Mouse (Mus musculus) cerebellum, adult 11-12 months (tissue): ENCODE data around the gene Slc44a3.
A peak's percentile ranks its signal among the peaks of the same experiment; 100 is the strongest.
"Not testable (repeated sequence)": the region's sequence is repeated elsewhere in the genome, so short reads cannot be mapped to it uniquely, and the experiment has no call there.

Experiments
- DNase-seq: peaks from one replicate; pipeline ENCODE4 v3.0.0; 2022

Slc44a3 gene

DNA sequence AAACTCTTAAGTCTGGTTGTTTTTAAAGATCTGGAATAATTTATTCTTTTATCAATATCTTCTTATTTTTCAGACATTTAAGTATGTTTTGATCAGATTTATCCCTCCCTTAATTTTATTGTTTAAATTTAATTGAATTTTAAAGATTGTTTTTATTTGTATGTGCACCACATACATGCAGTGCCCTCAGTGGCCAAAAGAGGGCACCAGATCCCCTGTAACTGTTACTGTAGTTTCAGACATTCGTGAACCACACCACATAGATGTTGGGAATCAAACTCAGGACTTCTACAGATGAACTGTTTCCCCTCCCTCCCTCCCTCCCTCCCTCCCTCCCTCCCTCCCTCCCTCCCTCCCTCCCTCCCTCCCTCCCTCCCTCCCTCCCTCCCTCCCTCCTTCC, 18.2 kb upstream of the Slc44a3 start:
- DNase-seq, result no peak

DNA sequence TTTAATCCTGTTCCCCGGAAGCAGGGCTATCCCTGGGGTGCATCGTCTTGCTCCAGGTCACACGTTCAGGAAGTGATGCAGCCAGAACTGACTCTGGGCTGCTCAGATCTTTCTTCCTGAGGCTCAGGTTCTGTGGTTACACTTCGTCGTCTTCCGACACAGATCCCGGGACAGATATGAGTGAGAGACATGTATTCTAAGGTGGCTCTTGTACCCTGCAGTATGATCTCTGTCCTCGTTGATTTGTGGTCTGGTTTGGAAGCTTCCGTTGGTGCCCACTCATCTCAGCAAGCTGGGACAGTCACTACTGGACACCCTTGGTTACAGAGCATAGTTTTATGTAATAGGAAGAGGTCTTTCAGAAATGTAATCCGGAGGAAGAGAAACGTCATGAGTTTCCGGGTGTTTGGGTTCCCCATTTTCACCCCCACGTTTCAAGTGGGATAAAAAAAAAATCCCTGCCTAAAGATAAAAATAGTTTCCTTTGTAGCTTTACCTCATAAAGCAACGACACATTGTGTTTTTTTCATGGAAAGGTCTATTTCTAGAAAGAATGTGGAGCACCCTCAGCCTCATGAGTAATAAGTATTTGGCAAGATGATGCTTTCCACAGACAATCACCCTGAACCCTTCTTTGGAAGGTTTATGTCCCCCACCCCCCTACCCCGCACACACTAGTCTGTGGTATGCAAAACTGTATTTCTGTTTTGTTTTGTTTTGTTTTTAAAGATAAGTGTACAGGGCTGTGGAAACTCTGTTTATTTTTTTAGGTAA, 15.8 kb upstream of the Slc44a3 start:
- DNase-seq, result no peak

DNA sequence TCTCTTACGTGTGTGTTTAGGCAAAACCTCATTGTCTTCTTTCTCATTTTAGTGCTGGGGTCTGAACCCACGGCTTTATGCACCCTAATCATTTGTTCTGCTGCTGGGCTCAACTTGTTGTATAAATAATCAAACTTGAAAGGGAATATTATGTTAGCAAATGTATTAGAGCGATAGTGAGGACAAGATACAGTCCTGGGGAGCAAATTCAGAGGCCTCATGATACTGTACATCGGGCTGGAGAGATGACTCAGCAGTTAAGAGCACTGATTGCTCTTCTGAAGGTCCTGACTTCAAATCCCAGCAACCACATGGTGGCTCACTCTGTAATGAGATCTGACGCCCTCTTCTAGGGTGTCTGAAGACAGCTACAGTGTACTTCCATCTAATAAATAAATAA, 8.4 kb upstream of the Slc44a3 start:
- no peak for DNase-seq

DNA sequence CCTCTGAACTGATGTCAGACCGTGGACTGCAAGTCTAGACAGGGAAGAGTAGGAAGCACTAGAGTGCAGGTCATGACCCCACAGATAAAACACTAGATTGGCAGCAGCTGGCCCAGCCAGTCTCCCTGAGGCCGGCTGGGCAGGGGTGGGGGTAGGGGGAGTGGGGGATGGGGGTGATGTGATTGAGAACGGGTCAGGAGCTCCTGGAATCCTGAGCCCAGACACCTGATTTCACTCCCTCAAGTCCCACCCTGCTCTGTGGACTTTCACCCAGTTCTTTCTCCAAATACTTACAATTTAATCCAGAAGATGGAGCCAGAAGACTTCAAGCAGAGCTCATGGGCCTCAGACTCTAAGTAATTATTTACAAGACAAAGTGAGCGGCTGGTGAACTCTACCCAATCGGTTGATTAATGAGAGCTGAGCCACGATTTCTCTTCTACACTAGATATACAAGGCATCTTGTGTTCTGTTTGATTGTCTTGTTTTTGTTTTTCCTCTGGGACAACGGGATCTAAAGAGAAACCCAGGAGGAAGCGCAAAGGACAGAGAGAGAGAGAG, 7.7 kb upstream of the Slc44a3 start:
- DNase-seq, result no peak

DNA sequence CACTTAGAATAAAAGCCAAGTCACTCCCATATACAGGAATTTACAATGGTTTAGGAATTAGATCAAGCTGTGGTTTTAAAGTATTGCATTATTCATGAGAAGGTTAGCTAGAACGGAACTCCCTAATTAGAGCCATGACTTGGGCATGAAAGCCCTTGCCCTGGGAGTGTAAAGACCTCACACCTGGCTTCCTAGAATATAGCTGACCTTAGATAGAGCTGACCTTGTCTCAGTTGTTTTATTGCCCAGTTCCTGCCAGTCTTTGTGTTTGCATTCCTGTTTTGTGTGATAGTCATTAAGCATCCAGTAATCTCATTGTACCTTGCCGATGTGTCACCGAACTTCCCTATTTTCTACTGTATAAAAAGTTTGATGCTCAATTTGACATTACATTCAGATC, 6.6 kb upstream of the Slc44a3 start:
- DNase-seq, result not testable (repeated sequence)

DNA sequence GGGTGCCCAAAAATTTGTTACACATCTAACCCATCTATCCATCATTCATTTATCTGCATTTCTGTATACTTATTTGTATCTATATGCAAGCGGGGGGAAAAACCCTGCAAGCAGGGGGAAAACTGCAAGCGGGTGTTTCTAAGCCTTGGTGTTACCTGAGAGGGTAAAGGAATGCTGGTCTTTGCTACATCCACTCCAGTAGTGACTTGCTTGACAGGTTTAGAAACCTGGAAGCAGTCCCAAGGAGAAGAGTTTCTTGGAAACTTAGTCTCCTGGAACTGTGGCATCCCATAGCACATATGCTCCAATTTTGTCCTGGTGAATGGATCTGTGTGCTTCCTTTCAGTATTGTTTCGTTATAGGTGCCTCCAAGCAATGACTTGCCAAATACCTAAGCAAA, 5.8 kb upstream of the Slc44a3 start:
- no peak for DNase-seq

DNA sequence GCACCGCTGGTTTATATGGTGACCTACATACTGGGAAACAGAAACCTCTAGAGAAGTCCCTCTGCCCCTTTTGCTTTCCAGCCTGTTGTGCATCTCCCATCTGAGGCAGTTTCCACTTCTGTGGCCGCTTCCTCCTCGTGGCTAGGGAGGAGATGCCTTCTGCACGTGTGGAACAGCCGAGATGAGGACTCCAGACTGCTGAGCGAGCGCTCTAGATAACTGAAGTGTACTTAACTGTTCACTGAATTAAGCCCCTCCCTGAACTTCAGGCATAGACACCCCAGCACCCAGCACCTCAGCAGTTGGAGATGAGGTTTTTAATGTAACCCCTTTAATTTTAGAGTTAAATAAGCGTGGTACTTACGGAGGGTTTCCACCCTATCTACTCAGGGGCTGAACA, 4.6 kb upstream of the Slc44a3 start:
- DNase-seq, result no peak

DNA sequence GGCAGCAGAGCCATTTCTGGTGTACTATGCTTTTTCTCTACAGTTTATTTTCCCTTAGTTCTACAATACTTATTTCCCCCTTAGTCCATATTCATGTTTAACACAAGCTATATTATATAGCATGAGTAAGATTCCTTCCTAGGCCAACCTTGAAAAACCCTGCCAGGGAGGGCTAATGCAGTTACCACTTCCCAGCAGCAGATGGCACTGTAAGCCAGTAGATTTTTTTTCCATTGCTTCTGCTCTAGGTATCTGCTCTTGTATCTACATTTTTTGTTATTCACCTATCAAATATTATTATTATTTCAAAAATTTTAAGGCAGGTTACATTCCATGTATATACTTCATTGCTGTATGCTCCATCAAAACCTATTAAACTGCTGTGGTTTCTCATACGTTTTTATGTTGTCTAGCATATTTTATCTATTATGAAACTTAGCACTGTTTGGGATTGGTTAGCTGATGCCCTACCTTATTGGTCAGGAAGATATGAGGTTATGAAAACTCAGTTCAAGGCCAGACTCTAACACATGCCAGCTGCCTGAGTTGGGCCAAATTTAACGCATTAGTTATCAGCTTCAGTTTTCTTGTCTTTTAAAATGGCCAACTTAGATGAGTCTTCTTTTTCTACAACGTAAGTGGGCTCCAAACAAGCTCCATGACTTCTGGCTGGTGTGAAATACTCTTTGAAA, 3.8 kb upstream of the Slc44a3 start:
- DNase-seq, result peak; percentile 8

DNA sequence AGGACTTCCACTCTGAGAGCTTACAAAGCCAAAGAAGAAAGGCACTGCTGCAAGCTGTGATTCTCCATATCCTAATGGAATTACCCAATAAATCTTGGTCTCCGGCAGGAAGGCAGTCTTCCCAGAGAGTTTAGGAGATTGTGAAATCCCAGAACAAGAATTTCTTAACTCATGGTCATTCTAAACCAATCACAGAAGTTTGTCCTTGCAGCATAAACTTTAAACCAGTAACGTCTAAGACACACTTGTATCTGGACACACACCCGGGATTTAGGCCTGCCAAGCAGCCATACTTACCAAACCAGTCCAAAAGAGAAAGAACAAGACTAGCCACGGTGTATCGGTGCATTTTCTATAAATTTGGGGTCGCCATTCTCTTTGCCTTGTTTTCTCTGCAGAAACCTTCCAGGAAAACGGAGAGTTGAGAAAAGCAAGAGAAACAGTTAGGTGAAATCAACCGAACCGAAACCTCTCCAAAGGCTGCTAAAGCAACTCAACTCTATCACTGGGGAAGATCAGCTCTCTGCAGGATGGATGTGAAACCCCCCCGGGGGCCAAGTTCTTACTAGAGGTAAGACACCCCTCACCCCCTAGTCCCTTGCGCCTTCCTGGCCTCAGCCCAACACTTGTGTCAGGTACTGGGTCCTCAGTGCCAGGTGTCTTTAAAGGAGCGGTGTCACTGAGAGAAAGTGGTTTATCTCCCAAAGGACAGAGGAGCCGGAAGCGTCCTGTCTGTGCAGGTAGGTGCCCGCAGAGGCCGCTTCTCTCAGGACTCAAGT, 645 bp downstream of the Slc44a3 start:
- no peak for DNase-seq

DNA sequence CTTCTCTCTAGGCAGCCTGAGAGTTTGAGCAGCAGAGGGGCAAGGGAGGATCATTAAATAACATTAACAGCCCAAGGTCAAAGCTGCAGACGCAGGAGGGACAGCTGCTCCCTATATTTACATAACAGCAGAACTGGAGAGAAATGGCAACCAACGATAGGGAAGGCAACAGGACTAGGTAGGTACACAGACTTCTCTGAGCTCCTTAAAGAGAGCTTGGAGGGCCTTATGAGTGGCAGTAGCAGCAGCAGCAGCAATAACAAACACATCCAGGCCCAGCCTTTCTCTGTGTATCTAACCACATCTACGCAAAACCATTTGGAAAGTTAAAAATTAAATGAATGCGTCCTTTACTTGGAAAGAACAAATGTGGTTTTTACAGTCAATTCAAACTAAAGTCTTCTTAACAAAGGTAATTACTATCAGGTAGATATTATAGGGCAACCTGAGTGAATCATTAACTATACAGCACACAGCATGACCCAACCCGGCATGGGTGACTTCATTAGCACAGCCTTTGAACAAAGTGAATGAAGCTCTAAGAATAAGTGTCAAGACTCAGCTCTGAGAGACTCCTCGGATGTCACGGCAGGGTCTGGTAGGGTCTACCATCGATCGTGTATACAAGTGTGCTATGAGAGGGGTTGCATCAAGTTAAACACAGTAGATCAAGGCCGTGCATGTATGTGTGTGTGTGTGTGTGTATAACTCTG, 1.5 kb downstream of the Slc44a3 start:
- DNase-seq, result no peak

DNA sequence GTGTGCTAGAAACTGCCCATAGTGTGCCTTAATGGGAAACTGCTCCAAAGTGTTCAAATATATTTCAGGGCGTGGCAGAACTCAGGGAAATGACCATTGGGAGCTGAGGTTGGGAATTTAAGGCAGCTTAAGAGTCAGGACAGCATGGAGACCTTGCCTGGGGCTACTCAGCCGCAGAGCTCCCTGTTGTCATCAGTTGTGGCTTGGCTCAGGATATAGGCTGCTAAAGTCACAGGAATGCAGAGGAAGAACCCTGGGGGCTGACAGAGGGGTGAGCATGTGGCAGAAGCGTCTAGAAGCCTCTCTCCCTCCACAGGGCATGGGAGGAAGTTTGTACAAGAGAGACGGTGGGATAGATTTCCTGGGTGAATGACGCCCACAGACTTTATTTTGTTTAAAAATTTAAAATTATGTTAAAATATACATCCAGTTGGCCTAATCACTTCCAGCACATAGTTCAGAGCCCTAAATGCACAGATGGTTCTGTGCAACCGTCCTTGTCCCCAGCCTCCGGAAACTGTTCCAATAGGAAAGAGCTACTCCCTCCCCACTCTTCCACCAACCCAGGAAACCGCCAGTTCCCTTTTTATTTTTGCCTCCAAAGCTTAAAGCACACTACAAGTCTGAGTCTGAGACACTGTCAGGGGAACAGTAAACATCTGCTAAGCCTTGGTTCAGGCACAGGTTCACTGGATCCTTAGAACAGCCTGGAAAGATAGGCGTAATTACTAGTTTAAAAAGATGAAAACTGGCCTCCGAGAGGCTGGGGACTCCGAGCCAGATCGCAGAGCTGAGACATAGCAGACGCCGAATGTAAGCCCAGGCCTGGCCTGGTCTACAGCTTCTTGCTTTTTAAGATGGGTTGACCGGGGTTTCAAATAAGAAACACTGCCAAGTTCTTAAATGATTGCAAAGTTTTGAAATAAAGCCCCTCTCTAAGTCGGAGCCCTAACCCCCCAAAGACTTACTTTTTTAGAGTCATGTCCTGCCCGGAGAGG, 5.8 kb downstream of the Slc44a3 start:
- DNase-seq, result no peak

DNA sequence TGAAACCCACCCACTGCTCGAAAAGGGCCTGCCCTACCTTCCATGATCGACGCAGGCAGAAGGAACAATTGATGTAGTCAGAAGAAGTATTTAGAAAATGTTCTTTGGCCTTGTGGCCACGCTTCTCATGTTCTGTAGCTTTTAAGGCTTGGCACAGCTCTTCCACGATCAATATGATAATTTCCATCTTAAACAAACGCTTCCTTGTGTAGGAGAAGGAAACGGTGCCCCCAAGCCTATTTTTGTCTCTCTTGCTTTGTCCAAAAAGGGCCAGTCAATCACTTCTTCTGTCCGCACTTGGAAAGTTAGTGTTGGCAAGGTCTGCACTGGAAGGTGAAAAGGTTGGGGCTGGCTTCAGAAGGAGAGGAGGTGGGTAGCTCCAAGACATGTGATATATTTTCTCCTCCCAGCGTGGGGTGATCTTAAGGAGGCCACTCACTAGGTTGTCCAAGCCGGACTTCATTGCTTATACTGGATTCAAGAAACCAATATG, 10.5 kb downstream of the Slc44a3 start:
- DNase-seq, result no peak

DNA sequence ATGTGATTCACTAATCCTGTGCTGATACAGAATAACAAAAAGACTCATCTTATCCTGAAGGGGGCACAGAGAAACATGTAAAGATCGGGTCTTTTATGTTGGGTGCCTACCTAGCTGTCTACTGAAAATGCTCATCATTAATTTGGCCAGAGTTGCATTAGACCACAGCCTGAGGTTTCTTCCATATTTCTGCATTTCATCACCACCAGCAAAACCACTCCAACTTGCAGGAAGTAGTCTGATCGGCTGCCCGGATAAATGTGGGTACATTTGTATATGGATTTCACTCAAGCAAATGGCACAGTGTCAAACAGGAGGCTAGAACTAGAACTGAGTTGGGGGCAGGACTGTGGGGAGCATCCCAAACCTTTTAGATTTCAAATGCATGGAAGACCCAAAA, 11.1 kb downstream of the Slc44a3 start:
- no peak for DNase-seq

DNA sequence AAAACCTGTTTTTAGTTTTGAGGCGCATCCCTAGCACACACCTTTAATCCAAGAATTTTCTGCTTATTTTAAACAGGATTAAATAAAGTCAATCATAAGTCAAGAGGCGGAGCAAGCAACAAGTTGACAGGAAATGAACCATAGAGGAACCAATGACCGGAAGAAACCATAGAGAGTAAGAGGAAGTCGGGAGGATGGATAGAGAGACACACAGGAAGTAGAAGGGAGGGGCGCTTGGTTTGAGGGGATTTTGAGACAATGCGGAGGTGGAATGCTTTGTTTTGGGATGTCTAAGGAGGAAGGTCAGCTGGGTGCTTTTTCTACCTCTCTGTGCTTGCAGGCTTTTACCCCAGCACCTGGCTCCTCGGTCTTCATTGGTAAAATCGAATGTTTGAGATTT, 15.2 kb downstream of the Slc44a3 start:
- DNase-seq, result no peak

DNA sequence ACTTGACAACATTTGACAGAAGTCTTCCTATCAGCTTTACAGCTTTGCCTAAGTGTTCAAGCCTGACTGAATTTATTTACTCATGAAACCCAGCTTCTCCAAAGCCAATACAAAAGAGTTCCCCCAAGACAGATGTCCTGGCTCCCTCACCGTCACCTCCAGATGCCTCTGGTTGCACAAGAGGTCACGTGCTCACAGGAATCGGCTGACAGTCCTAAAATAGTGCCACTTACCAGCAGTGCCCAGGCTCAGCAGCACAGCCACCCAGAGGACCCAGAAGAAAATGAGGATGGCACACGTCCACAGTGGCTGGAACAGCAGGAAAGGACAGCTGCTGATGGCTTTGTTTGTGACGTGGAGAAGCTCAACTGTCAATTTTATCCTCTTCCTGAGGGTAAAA, 23.1 kb downstream of the Slc44a3 start:
- DNase-seq, result no peak

DNA sequence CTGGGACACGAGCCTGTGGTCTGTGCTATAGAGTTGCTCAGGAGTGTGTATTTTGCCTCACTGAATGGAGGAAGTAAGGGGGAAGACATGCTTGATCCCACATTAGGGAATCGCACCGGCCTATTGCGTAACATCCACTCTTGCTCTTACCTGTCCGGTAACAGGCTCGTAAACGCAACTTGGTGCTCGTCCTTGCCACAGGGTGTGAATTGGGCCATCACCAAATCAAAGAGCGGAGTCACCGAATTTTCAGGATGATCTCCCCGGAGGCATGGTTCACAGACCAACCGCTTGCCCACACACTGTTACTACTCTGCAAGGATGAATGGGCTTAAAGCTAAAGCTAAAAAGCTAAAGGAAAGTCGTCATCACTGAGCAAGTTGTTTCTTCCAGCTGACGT, 24.5 kb downstream of the Slc44a3 start:
- DNase-seq, result no peak

DNA sequence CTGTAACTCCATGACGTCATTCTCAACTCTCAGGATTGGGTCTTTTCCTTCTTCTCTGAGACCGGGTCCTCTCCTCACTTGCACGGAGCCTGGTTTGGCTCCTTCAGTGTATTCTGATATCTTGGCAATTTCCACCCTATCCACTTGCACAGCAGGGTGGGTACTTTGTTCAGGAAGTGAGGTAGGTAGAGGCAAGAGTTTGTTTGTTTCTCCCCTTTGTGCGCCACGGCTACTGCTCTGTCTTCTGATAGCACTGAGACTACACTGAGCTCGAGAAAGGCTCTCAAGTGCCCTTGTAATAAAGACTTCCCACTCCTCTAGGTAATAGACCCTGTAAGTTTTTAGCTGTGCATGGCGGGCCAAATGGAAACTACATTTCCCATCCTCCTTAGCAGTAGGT, 25.4 kb downstream of the Slc44a3 start:
- DNase-seq, result no peak

DNA sequence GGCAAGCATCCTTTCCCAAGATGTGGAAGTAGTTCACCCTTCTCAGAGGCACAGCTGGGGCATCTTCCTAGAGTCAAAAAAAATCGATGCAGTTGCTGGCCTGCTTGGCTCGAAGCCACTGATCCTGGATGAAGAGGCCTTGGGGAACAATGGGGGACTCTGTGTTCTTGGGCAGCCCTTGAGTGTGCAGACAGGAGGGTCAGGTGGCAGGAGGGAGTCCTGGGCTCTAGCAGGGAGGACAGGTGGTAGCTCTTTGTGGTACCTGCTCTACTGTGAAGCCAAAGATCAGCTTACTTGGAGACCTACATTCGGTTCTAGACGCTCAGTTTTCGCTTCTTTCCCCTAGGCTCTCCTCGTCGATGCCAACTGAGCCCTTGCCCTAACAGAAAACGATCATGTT, 26.0 kb downstream of the Slc44a3 start:
- DNase-seq, result no peak

DNA sequence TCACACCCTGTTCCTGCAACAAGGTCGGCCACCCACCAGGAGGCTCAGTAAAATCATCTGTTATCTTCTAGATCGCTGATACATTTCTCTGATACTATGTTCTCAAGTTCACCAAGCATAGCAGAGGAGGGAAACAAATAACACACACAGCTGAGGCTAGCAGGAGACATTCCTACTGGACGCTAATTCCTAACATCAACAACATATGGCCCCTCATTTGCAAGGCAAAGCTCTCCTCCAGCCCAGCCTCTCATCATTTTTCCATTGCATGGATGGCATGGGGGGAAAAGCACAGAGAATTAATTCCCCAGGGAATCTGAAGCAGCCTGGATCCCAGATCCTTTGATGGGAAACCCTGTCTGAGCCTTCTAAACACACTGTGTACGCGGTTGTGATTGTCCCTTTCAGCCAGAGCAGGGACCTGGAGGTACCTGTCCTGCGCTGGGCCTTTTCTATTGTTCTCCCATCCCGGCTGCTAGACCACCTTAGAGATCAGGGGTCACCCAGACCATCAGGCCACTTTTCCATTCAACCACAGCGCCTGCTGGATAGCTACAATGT, 27.2 kb downstream of the Slc44a3 start:
- DNase-seq, result no peak

DNA sequence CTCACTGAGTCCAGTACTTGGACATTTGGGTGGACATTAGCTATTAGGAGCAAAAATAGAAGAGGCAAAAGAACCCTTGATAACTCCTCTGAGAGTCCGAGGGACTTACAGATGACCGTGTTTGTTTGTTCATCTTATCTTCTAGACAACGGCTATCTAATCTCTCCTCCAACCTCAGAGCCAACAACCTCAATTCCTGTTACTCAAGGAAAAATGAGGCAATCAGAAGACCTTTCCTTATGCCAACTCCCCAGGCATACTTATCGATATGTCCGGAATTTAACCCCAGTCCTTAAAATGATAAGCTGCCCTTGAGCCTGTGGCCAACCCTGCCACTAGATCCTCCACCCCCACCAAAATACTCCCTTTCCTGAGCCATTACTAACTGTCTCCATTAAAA, 31.5 kb downstream of the Slc44a3 start:
- no peak for DNase-seq

DNA sequence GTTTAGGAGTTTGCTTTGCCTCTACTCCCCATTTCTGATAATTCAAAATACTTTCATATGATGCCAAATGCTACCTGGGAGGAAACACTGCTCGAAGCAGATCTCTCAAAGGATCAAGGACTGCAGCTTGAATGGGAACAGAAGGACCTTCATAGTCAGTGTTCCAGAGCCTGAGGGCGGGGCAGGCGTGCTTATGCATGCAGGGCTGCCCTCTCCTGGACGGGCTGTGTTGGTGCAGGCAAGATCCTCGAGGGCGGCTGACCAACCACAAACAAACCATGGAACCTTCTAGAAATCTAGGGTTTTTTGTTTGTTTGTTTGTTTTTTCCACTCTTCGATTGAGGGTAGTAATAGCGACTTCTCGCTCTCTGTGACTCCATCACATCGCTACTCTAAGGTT, 32.0 kb downstream of the Slc44a3 start:
- DNase-seq, result peak; percentile 37
